Mouse (Mus musculus) MEL (cell line): ENCODE results near the gene Ano10.

Experiments used
- CHD1 ChIP-seq: IDR thresholded peaks from 2 replicates; pipeline ENCODE4 v1.6.1; 2012; ENCODE audit warnings: low read depth, mild to moderate bottlenecking, inconsistent platforms, low read length, improper control_type of control experiment
- CHD2 ChIP-seq: IDR thresholded peaks from 2 replicates; pipeline ENCODE4 v1.6.1; 2011; ENCODE audit warnings: low read length, improper control_type of control experiment
- CTCF ChIP-seq, 3 experiments: IDR thresholded peaks in 2 of 3; conservative IDR thresholded peaks in 1 of 3; 2 replicates each; pipeline ENCODE4 v1.5.1; 2011 to 2012; ENCODE audit warnings: low read length in 3 of 3, low read depth in 2 of 3, mild to moderate bottlenecking in 2 of 3, improper control_type of control experiment in 1 of 3, inconsistent platforms in 1 of 3, mixed read lengths in 1 of 3, moderate library complexity in 1 of 3; ENCODE audit not compliant: control insufficient read depth in 1 of 3, insufficient read depth in 1 of 3, poor library complexity in 1 of 3, severe bottlenecking in 1 of 3
- ELF1 ChIP-seq: IDR thresholded peaks from 2 replicates; pipeline ENCODE4 v1.6.1; 2014; ENCODE audit warnings: low read depth, mild to moderate bottlenecking, inconsistent platforms, low read length, improper control_type of control experiment, moderate library complexity
- EP300 ChIP-seq, 2 experiments: IDR thresholded peaks; 2 replicates each; pipeline ENCODE4 v1.6.1; 2011; ENCODE audit warnings: improper control_type of control experiment in 2 of 2, low read length in 2 of 2, low read depth in 1 of 2, mild to moderate bottlenecking in 1 of 2
- KAT2A ChIP-seq: conservative IDR thresholded peaks from 2 replicates; pipeline ENCODE4 v1.6.1; 2012; ENCODE audit warnings: low read depth, low read length, improper control_type of control experiment, inconsistent platforms
- NRF1 ChIP-seq: IDR thresholded peaks from 2 replicates; pipeline ENCODE4 v1.6.1; 2014; ENCODE audit warnings: low read depth, mild to moderate bottlenecking, inconsistent platforms, low read length, improper control_type of control experiment, moderate library complexity; ENCODE audit not compliant: poor library complexity, insufficient read depth, severe bottlenecking
- POLR2A ChIP-seq, 2 experiments: IDR thresholded peaks; 2 replicates each; pipeline ENCODE4 v1.6.1; 2011 to 2012; ENCODE audit warnings: low read length in 2 of 2, mild to moderate bottlenecking in 2 of 2, control low read depth in 1 of 2, improper control_type of control experiment in 1 of 2, low read depth in 1 of 2, moderate library complexity in 1 of 2; ENCODE audit not compliant: control insufficient read depth in 1 of 2, insufficient read depth in 1 of 2, poor library complexity in 1 of 2
- USF1 ChIP-seq: IDR thresholded peaks from 2 replicates; pipeline ENCODE4 v1.6.1; 2014; ENCODE audit warnings: low read depth, mild to moderate bottlenecking, inconsistent platforms, low read length, improper control_type of control experiment, moderate library complexity
- ZNF384 ChIP-seq: IDR thresholded peaks from 2 replicates; pipeline ENCODE4 v1.6.1; 2012; ENCODE audit warnings: low read depth, mild to moderate bottlenecking, inconsistent platforms, low read length, improper control_type of control experiment

GRCm38 (mm10) chr9:122188724-122189123 is 105.5 kb downstream of the Ano10 start:
- TF ChIP-seq POLR2A (IDR thresholded peaks at IDR 0.05; ENCODE audit: control insufficient read depth in 1 of 2, insufficient read depth in 1 of 2, low read depth in 1 of 2, low read length in 2 of 2, poor library complexity in 1 of 2) (no peak), CHD1 (no peak), EP300 (IDR thresholded peaks at IDR 0.05; ENCODE audit: low read depth in 1 of 2, low read length in 2 of 2) (no peak), USF1 (no peak), ELF1 (no peak), ZNF384 (no peak), CTCF (IDR thresholded peaks at IDR 0.05 in 2 of 3, conservative IDR thresholded peaks at IDR 0.05 in 1 of 3; ENCODE audit: control insufficient read depth in 1 of 3, insufficient read depth in 1 of 3, low read depth in 2 of 3, low read length in 3 of 3, poor library complexity in 1 of 3, severe bottlenecking in 1 of 3) (peak; percentile 12 to 63 (median 45); a peak in 4 of 6 replicates), KAT2A (no peak), NRF1 (no peak), CHD2 (no peak)
